Mouse (Mus musculus) liver, embryonic 16.5 days (tissue): ENCODE data around the gene Gucy1b1. TPM values are rescaled to one million over a fixed set of nuclear protein-coding genes. Genes with fewer than 3 reads are reported as not detected.
A peak's percentile ranks its signal among the peaks of the same experiment; 100 is the strongest.

Source experiments
- ATAC-seq: fragments of 200-750 bp; cut with Nextera tagmentation; 2 replicates; pipeline ENCODE4 v1.8.0; 2017; ENCODE audit warnings: low read depth, mild to moderate bottlenecking, moderate number of reproducible peaks, moderate library complexity
- H3K27ac ChIP-seq: fragments of 300-500 bp; sonication (generic); 2 replicates; pipeline ENCODE4 v1.5.1; 2014; ENCODE audit warnings: mild to moderate bottlenecking, low read length
- H3K27me3 ChIP-seq: fragments of 300-500 bp; sonication (generic); 2 replicates; pipeline ENCODE4 v1.6.1; 2014; ENCODE audit warnings: low read depth, low read length, mixed read lengths; ENCODE audit not compliant: control insufficient read depth, insufficient read depth
- H3K36me3 ChIP-seq: fragments of 300-500 bp; sonication (generic); 2 replicates; pipeline ENCODE4 v1.6.1; 2014; ENCODE audit warnings: mild to moderate bottlenecking; ENCODE audit not compliant: control insufficient read depth, insufficient read depth
- H3K4me1 ChIP-seq: fragments of 300-500 bp; sonication (generic); 2 replicates; pipeline ENCODE4 v1.6.1; 2014; ENCODE audit warnings: low read depth, low read length, mixed read lengths; ENCODE audit not compliant: control insufficient read depth
- H3K4me2 ChIP-seq: fragments of 300-500 bp; sonication (generic); 2 replicates; pipeline ENCODE4 v1.6.1; 2014; ENCODE audit warnings: low read depth, low read length, mixed read lengths
- H3K4me3 ChIP-seq: fragments of 300-500 bp; sonication (generic); 2 replicates; pipeline ENCODE4 v1.5.1; 2014; ENCODE audit warnings: low read depth, mild to moderate bottlenecking, low read length
- H3K9ac ChIP-seq: fragments of 300-500 bp; sonication (generic); 2 replicates; pipeline ENCODE4 v1.6.1; 2014; ENCODE audit warnings: low read depth, low read length
- H3K9me3 ChIP-seq: fragments of 300-500 bp; sonication (generic); replicated peaks from 2 replicates; pipeline ENCODE4 v1.6.1; 2016; ENCODE audit warnings: low read length; ENCODE audit not compliant: control insufficient read depth
- WGBS: fragments of 180-500 bp; shearing (Covaris S2); extraction: QIAGEN DNeasy Blood & Tissue Kit; methylation state at CpG from one replicate; pipeline ENCODE4 v1.1.7; 2014; ENCODE audit not compliant: insufficient replicate concordance; 5-methylcytosine and 5-hydroxymethylcytosine counted together
- polyA plus RNA-seq: library from polyadenylated mRNA; unstranded; fragments of >200 nt; fragmentation: Nextera tagmentation; extraction: Ambion mirVana; gene quantifications from 2 replicates; pipeline ENCODE4 v1.2.1, GENCODE M21; 2015

Gene Gucy1b1
- polyA plus RNA-seq, result 6.5 and 7.4 TPM in 2 replicates

DNA sequence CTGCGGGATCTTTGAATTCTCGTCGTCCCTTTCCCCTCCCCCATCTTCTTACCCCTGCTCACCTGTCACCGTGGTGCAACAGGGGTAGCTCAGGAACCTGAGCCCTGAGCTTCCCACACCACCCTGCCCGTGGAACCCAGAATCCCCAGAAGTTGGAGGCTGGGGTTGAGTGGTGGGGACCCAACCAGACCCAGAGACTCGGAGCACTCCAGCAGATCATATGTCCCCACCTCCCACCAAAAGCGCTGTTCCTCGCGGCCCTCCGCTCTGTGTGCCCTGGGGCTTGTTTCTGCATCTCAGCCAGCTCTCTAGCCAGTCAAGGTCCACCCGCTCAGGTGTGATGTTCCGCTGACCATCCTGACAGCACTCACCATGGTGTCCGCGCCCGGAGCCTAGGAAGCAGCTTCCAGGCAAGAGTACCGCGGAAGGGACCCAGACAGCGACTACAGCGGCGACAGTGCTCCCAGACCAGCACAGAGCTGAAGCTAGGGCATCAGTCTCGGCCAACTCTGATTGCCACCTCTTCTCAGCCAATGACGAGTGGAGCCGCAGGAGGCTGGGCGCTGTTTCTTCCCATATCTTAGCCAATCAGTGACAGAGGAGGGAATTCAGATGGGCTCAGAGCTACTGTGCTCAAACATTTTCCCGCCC, at the start of gene Gucy1b1:
Gene Gucy1b1 (minus strand): TSS at position 489 of the 651 bp plus-strand sequence.
- Histone ChIP-seq H3K9ac (no peak within 1 kb of the TSS), H3K4me2 (peak within 1 kb of the TSS; percentile 24; the same call in 1 of the 2 replicates), H3K36me3 (no peaks in the 10 kb centered on the region), H3K27me3 (peaks cover 15% of the 10 kb centered on the region; the same call in 1 of the 2 replicates), H3K4me1 (no peaks in the 10 kb centered on the region), H3K9me3 (no peaks in the 10 kb centered on the region), H3K4me3 (peak within 1 kb of the TSS; percentile 38), H3K27ac (no peak within 1 kb of the TSS)
- peak; percentile 66 for ATAC-seq
- 2% methylated on average over 25 of the region's 25 CpGs for WGBS

DNA sequence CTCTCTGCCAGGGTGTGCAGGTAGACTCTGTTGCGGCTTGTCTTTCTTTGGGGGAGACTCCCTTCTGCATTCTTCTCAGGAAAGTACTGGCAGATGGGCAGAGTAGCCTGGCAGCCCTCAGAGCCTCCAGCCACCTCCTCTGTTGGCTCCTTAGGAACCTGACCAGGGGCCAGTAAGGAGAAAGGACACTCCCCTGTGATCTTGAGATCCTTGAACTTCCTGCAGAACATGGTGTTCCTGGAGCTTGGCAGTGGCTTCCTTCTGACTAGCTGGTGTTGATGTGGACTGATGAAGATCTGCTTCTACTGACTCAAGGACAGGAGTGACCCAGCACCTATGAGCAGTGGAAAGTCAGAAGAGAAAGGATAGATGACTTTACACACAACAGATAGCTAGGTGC, 44.4 kb upstream of the Gucy1b1 start:
- H3K4me3 ChIP-seq, result no peak overlapping the region
- no peak overlapping the region for H3K4me2 ChIP-seq
- no peaks in the 10 kb centered on the region for H3K27me3 ChIP-seq
- WGBS, result 79% methylated on average over 1 of the region's 1 CpGs
- no peak overlapping the region for H3K9ac ChIP-seq
- no peaks in the 10 kb centered on the region for H3K36me3 ChIP-seq
- H3K27ac ChIP-seq, result no peak overlapping the region
- no peaks in the 10 kb centered on the region for H3K4me1 ChIP-seq
- H3K9me3 ChIP-seq, result no peaks in the 10 kb centered on the region
- ATAC-seq, result no peak

DNA sequence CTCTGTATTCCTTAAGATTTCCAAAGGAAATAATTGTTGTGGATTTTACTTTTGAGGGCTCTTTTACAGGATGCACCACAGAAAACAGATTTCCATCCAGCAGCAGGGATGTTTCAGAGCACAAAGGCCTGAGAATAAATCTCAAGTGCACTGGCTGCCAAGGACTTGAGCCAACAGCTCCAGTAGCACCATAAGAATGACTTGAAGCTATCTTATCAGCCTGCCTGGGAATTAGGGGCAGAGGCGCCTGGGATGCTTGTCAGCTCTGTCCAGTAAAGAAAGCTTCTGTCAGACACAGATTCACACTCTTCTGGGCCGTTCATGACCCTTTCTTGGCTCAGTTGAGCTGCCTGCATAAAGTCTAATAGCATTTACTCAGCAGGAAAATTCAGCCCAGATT, 38.0 kb upstream of the Gucy1b1 start:
- H3K36me3 ChIP-seq, result no peaks in the 10 kb centered on the region
- no peak overlapping the region for H3K9ac ChIP-seq
- no peaks in the 10 kb centered on the region for H3K4me1 ChIP-seq
- H3K27ac ChIP-seq, result no peak overlapping the region
- no peak overlapping the region for H3K4me2 ChIP-seq
- WGBS, result 41% methylated on average over 2 of the region's 2 CpGs
- no peaks in the 10 kb centered on the region for H3K9me3 ChIP-seq
- no peak overlapping the region for H3K4me3 ChIP-seq
- ATAC-seq, result no peak
- no peaks in the 10 kb centered on the region for H3K27me3 ChIP-seq

DNA sequence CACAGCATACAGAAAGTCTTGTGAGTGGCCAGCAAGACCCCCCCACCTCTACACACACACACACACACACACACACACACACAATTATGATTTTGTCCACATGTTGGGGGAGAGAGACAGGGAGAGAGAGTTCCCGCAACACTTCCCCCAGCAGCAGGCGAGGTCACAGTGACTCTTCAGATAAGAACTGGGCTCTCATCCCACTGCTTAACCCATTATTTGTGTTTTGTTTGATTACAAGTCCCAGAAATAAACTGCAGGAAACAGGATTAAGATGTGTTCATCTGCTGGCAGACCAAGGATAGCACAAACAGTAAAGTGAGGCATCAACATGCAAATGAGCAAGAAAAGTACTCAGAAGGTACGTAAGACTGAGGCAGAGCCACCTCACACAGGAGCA, 37.5 kb upstream of the Gucy1b1 start:
- Histone ChIP-seq H3K27ac (no peak overlapping the region), H3K27me3 (no peaks in the 10 kb centered on the region), H3K4me2 (no peak overlapping the region), H3K4me3 (no peak overlapping the region), H3K36me3 (no peaks in the 10 kb centered on the region), H3K4me1 (no peaks in the 10 kb centered on the region), H3K9ac (no peak overlapping the region), H3K9me3 (no peaks in the 10 kb centered on the region)
- ATAC-seq, result no peak
- 29% methylated on average over 3 of the region's 3 CpGs for WGBS

DNA sequence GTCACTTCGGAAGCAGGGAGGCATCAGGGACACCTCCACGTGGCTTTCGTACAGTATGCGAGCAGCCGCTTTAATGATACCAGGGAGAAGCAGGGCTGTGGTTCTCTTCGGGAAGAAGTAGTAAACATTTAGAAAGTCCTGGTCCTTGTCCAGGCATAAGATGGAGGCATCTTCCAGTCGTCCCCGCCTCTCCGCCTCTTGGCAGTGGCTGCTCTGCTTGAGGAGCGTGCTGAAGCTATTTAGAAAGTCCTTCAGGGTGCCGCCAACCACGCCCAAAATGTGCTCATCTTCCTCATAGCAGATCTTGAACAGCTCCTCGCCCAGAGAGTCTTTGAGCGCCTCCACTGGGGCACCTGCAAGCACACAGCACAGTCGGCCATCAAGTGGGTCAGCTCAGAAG, 34.5 kb upstream of the Gucy1b1 start:
- H3K4me2 ChIP-seq, result no peak overlapping the region
- no peak overlapping the region for H3K9ac ChIP-seq
- no peak for ATAC-seq
- H3K4me3 ChIP-seq, result no peak overlapping the region
- no peaks in the 10 kb centered on the region for H3K36me3 ChIP-seq
- WGBS, result 70% methylated on average over 15 of the region's 15 CpGs
- no peaks in the 10 kb centered on the region for H3K4me1 ChIP-seq
- no peaks in the 10 kb centered on the region for H3K27me3 ChIP-seq
- no peaks in the 10 kb centered on the region for H3K9me3 ChIP-seq
- H3K27ac ChIP-seq, result no peak overlapping the region

DNA sequence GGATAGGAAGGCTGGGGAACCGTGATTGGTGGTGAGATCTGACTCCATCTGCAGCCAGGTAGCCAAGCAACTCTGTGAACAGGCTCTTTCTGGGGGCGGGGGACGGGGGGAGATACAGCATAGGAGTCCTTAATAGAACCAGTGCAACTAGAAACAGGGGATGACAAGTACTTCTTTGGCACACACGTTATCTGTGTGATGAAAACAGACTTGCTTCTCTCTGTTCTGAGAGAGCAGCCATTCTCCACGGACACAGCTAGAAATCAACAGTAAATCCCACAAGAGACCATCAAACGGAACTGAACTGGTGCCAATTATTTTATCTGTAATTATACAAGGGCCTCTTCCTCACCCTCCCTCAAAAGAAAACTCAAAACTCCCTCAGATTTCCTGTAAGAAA, 29.7 kb upstream of the Gucy1b1 start:
- no peak overlapping the region for H3K9ac ChIP-seq
- H3K4me1 ChIP-seq, result no peaks in the 10 kb centered on the region
- no peak for ATAC-seq
- H3K4me2 ChIP-seq, result no peak overlapping the region
- no peaks in the 10 kb centered on the region for H3K27me3 ChIP-seq
- H3K4me3 ChIP-seq, result no peak overlapping the region
- H3K36me3 ChIP-seq, result no peaks in the 10 kb centered on the region
- WGBS, result 61% methylated on average over 6 of the region's 6 CpGs
- H3K27ac ChIP-seq, result no peak overlapping the region
- no peaks in the 10 kb centered on the region for H3K9me3 ChIP-seq

DNA sequence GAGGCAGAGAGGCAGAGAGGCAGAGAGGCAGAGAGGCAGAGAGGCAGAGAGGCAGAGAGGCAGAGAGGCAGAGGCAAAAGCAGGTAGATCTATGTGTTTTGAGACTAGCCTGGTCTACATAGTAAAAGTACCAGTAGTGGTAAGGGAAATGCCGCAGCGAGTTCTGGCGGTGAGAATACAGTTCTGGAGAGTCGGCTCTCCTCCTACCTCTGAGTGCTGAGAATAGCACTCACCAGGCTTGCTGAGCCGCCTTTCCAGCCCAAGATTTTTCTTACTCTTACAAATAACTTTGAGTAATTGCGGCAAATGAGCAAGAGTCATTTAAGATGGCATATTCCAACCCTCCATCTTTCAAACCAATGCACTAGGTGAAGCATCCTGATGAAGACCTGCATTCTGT, 24.6 kb upstream of the Gucy1b1 start:
- no peak for ATAC-seq
- Histone ChIP-seq H3K4me2 (no peak overlapping the region), H3K36me3 (no peaks in the 10 kb centered on the region), H3K4me3 (no peak overlapping the region), H3K9ac (no peak overlapping the region), H3K27me3 (no peaks in the 10 kb centered on the region), H3K27ac (no peak overlapping the region), H3K4me1 (no peaks in the 10 kb centered on the region), H3K9me3 (no peaks in the 10 kb centered on the region)
- WGBS, result 75% methylated on average over 6 of the region's 6 CpGs

DNA sequence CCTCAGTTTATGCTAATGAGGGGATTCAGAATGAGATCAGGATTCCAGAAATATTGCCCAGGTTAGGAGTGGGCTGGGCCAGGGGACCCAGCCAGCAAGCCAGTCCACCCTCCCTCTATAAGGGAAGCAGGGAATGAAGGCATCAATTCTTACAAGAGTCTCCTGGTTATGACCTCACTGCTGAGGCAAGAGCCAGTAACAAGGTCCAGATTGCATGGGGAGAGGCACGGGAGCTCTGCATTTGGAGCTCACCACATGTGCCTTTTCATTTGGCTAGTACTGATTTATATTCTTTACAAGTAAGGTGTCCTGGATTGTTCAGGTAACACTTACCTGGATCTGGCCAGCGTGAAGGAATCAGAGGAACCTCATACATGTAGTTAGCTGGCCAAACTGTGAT, 22.3 kb upstream of the Gucy1b1 start:
- no peaks in the 10 kb centered on the region for H3K4me1 ChIP-seq
- H3K4me2 ChIP-seq, result no peak overlapping the region
- H3K27ac ChIP-seq, result no peak overlapping the region
- no peak overlapping the region for H3K9ac ChIP-seq
- H3K4me3 ChIP-seq, result no peak overlapping the region
- H3K9me3 ChIP-seq, result no peaks in the 10 kb centered on the region
- 56% methylated on average over 2 of the region's 2 CpGs for WGBS
- no peaks in the 10 kb centered on the region for H3K36me3 ChIP-seq
- no peak for ATAC-seq
- no peaks in the 10 kb centered on the region for H3K27me3 ChIP-seq

DNA sequence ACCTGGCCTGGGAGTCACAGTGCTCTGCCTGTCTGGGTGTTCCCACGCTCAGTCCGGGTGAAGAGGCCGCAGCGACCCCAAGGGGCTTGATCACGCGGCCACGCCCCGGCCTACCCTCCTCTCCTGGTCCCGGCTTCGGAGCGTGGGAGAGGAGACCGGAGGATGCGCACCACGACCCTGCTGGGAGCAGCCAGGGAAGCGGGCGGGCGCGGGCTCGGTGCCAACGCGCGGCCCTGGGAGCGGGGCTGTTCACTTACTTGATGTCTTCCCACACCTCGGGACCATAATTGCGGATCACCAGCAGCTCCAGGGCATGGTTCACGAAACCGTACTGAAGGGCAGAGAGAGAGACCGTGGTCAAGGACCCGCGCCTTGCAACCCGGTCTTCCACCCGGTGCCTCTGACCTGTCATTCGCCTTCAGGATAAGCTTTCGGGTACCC, 728 bp downstream of the Gucy1b1 start:
- ATAC-seq, result peak; percentile 16; the same call in 1 of the 2 replicates
- H3K4me2 ChIP-seq, result peak overlapping the region; percentile 24; the same call in 1 of the 2 replicates
- no peak overlapping the region for H3K9ac ChIP-seq
- peaks cover 15% of the 10 kb centered on the region; the same call in 1 of the 2 replicates for H3K27me3 ChIP-seq
- no peaks in the 10 kb centered on the region for H3K36me3 ChIP-seq
- peak overlapping the region; percentile 38 for H3K4me3 ChIP-seq
- WGBS, result 3% methylated on average over 33 of the region's 34 CpGs
- no peaks in the 10 kb centered on the region for H3K4me1 ChIP-seq
- no peaks in the 10 kb centered on the region for H3K9me3 ChIP-seq
- no peak overlapping the region for H3K27ac ChIP-seq
